Mouse (Mus musculus) kidney, postnatal 36 days (tissue): ENCODE measurements around the gene Erich2.

Experiments
- DNase-seq, 2 experiments: peaks; one replicate each; pipeline ENCODE4 v3.0.0; 2021 to 2022; ENCODE audit warnings: mixed read lengths in 2 of 2

The Erich2 gene

DNA sequence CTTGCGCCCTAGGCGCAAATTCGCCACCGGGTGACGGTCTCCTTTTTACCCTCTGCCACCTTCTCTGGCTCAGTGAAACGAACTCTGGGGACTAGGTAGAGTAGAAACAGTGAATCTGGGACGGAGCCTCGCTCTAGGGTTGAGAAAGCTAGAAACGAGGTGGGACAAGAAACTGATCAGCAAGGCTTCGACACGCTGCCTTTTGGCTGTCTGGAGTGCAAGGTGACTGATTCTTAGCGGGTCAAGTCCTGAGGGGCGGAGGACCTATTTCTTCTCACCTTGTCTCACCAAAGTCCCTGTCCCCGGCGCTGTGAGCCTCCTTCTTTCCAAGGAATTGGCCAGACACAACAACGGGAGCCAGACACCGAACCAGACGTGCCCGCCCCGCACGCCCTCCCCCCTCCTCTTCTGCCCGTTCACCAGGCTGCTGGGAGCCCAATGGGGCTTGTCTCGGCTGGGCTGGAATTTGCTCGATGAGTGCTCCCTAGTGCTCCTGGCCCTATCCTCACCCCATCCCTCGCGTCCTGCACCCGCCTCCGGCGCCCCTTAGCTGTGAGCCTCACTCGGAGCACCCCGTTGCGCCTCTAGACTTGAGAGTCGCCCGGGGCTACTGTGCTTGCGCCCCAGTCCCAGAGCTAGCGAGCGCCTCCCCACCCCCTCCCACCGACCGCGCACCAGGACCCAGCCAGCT is 54.5 kb downstream of the Erich2 start:
- no peak for DNase-seq

DNA sequence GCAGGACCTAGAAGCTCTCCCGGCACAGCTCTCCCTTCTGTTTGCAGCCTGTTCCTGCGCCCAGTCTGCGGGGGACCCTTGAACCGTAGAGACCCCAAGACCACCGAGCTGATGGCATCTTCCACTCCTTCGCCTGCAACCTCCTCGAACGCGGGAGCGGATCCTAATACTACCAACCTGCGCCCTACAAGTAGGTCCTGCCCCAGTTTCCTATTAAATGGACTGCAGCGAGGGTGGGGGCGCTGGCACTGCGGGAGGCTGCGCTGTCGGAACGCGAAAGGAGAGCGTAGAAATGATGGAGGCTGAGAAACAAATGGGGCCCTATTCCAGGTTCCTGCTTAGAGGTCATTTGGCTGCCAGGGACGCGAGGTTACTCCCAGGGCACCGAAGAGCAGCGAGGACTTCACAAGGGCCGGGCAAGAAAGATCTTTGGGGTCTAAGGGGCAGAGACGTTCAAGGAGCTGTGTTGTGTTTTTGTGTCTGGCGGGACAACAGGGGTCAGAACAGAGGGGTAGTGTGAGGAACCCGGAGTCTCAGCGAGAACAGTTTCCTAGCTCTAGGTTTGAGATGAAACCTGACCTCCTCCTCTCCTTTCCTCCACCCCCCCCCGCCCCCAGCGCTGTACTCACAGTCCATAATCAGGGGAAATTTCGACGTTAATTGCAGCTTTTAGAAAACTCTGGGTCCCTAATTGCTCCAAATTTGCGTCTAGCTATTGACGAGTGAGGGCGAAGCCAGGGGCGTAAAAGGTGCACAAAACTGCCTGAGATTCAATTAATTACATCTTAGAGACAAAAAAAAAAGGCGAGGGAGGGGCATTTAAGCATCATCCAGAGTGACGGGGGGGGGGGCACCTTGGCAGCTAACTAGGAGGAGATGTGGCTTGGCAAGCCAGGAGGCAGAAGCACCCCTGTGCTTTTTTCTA is 55.4 kb downstream of the Erich2 start:
- no peak for DNase-seq

DNA sequence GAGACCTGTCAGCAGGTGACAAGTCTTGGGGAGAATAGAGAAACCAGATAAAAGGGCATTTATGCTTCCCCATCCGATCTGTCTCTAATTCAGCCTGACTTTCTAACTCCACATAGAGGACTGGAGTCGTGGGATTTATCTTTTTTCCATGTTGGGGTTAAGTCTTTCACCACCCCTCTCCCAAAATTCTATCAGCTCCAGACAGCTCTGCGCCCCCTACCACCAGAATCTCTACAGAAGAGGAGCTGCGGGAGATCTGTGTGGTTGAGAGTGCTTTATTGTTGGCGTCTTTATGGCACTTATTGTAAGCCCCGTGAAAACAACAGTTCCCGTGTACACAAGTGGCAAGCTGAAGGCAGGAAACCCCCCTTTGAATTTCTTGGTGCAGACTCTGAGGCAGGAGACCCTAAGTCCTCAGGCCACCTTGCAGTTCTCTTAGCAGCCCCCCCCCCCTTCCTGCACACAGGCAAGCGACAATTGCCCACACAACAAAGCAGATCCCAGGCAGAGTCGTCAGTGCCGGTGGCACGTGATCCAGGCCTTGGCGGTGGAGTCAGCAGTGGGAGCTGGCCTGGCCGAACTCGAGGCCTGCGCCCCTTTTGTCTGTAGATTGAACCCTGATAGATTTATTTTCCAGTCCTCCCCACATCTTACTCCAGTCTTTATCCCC is 56.2 kb downstream of the Erich2 start:
- DNase-seq, result no peak

DNA sequence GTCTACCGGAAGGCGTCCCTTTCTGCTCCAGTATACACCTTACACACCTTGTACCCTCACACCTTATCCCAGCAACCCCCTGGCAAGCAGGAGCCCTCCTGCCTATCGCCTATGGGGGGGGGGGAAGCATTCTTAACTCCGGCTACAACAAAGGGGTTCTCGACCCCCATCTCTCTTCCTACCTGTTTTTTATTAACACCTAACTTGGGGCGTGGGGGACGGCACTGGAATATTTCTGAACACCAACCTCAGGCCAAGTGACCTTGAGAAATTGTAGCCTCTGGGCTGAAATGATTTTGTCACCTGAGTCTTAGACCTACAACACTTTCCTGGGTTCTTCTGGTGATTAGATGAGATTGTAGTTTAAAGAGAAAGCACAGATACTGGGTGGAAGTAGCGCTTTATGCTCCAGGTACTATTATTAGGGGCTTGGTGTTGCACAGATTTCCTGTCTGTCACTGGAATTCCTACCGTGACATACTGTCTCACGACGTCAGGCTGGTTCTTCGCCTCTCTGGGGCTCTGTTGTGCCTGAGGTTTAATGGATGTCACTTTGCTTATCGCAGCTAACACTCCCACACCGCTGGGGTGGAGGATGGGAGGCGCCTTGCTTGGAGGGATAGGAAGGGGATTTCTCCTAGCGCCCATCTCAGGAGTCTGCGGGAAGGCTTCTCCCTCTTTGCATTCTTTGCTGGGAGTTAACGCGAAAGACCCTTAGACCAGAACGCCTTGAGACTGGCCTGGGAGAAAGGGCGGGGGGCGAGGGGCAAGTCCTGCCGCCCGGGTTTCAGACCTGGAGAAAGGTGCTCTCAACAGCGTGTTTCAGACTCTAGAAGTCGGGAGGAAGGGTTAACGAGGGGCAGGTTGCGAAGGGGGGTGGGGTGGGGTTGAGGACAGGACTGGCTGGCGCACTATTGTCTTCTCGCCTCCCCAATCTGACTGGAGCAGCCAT is 57.3 kb downstream of the Erich2 start:
- DNase-seq, result no peak

DNA sequence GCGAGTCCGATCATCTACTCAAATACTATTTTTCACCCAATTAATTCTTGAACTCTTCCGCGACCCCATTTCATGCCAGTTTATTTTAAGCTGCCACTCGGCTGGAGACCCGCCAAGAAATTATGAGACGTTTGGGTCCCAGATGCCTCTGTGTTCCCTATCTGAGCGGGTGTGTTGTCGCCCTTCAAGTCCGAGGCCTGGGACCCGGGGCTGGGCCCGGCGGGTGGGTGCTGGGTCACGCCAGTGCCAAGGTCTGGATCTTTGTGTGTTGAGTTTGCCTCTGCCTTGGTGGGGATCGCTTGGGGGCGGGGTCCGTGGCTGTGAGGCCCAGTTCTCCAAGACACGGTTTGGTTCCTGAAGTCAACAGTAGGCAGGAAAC is 58.0 kb downstream of the Erich2 start:
- DNase-seq, result no peak

DNA sequence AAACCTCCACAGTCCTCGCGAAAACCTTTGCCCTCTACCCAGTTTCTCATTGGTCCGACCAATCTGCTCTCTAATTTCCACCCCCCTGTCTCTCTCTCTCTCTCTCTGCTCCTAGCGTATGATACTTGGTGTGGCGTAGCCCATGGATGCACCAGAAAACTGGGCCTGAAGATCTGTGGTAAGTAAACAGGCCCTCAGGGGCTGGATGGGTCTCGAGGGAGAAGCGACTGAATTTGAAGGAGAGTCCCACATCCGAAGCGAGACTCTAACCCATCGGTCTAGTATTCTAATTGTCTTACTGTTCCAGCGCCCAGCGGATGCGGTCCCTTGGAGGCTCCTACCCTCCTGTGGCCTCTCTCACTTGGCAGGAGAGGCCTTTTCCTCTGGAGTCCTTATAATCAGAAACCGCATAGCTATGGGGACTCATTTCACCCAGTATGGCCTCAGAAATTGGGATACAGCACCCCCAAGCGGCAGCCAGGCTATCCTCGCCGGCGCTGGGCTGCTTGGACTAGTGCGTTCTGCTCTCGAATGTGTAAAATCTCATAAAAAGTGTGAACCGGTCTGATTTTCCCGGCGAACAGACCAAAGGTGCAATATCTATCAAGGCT is 58.6 kb downstream of the Erich2 start:
- DNase-seq, result peak; percentile 14 to 66

DNA sequence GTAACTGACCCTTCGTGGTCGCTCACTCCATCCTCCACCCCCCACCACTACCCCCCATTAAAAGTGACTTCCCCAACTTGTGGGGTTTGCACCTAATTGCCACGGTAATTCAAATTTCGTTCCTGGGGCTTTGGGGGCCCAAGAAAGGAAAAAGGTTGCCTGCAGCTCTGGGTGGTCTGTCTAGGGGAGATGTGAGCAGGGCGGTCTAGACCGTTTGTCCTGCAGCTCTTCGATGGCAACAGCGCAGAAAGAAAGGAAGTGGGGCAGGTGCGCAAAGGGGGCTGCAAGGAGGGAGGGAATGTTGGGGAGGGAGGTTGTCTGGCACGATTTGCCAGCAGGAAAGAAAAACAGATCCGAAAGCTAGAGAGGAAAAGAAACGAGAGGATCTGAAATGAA is 59.1 kb downstream of the Erich2 start:
- DNase-seq, result no peak

DNA sequence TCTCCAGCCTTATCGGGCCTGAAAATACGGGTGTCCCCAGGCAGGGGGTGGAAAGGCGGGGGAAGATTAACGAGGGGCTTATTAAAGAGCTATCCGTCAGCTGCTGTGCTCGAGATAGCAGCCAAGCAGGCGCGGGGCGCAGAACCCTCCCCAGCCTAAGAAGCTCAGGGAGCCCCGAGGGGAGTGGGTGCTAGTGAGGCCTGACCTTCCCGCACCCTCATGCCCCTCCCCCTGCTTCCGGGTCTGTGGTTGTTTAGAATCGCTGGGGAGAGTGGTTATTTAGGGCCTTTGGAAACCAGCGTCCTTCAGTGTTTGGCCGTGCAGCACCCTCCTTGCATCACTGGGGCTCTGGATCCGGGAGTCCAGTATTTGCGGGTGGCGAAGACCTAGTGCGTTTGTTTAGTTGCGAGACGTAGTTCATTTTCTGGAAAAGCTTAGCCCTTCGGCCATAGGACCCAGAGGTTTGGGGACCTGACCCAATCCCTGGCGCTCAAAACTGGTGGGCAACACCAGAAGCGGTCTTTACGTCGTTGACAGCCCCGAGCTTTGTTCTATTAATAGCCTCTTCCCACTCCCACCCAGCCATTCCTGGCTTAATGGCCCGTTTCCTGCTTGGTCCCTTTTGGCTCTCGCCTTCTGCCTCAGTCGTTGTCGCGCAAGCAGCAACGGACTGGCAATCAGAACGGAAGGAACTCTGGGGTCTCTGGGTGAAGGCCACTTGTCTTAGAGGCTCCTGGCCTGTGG is 59.8 kb downstream of the Erich2 start:
- no peak for DNase-seq

DNA sequence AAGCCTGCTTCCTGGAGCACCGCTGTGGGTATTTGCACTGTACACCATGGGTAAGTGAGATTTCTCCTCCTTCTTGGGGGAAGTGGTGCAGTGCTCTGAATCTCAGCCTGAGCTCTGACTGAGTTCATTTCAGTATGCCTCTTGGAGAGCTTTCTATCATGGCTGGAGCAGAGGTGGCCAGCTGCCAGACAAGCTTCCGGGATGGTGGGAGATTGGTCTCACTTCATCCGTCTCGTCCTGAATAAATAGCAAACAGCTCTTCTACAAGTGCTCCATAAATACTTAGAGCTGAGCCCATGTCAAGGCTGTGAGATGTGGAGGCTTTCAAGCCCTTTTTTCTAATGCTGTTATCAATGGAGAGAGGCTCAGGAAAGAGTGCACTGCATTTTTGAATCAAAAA is 63.1 kb downstream of the Erich2 start:
- DNase-seq, result no peak

DNA sequence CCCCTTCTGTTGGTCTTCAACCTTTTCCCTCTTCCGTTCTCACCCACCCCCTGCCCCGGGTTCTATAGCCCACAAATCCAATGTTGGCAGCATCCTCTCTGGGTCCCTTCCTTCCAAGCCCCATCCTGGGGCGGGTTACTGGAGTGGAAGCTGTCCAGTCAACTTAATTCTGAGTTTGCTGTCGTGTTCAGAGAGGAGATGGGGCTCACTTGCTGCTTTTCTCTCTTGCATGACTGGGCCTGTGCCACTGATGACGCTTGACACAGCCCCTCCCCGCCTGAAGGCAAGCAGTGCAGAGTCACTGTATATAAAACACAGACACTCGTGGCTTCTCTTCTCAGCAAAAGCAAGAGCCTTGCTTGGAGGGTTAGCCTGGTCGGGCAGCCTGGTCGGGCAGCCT is 63.6 kb downstream of the Erich2 start:
- DNase-seq, result no peak

DNA sequence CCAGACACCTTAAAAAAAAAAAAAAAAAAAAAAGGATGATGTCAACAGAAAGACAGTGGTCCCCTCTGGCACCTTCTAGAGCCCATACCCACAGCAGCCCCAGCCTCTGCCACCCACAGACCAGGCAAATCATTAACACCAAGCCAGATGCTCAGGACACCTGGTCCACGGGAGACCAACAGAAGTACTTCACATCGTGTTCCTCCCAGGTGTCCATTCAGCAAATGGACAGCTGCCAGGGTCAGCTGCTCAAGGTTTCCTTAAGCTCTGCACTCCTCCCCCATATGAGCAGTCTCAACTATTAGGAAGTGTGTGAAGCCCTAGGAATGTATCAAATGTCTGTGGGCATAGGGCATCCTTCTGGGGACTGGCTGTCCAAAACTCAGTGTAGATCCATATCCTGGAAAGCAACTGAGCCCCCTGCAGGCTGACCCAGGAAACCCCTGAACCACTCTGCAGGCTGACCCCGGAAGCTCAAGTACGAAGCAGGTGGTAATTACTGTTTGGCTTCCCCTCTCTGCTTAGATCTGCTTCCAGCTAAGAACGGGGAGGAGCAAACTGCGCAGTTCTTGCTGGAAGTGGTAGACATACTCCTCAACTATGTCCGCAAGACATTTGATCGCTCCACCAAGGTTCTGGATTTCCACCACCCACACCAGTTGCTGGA is 65.1 kb downstream of the Erich2 start:
- DNase-seq, result peak; percentile 51 to 59

DNA sequence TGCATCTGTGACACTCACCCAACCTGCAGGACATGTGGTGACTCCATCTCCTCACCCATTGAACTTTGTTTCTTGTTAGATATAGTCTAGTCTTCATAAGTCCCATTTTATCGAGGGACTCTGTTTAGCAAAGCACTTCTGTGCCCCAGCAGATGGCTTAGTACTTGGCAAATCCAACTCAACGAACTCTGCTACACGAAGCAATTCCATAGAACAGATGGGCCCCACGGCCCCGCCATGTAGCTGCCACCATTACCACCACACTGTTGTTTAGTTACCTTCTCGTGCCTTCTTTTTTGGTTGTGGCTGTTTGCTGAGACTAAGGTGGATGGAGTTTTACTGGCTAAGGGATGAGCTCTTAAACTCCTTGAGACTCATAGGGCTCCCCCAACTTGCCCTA is 79.6 kb downstream of the Erich2 start:
- no peak for DNase-seq
